In the genomic region with DNA sequence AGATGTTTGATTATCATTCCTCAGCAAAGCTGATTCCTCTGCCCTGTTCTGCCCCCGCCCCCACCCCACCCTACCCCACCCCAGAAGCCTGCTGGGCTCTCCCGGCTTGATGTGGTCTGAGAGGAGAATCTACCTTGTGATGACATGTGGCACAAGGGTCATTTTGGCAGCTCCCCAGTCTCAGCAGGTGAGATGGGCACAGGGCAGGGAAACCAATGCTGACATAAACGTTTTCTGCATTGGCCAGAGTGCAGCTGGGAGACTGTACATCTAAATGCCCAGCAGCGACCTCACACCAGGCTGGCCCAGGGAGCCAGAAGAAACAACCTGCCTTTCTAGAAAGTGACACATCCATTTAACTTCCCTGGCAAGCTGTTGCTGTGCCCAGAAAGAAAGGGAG, we compare ENCODE assay signal across 22 mouse cellular contexts.
DNase-seq lines count a peak whose midpoint lies in the region; ATAC-seq and TF ChIP-seq lines count a peak whose summit lies in the region.
"Had no signal": no experiment of that assay in that cellular context is flagged by ENCODE, and none has a peak within 500 bp of the region (broad histone marks: within the 10 kb centered on the region; RNA-seq: fewer than 3 reads in every experiment).

No protein-coding gene starts in this region.

- no peak overlapping the region for H3K4me2 ChIP-seq in hindbrain, embryonic 12.5 days (replicated peaks)
- no peak overlapping the region for H3K4me2 ChIP-seq in forebrain, embryonic 13.5 days
- H3K4me2 ChIP-seq: hindbrain, embryonic 14.5 days had no signal

- peaks cover 19% of the 10 kb centered on the region for H3K4me1 ChIP-seq in cerebellum, adult 2 months (ENCODE audit: control insufficient read depth, insufficient read depth, low read length)
- 0 out of 2 replicates have a peak, but pooled peaks cover 7% of the 10 kb centered on the region for H3K4me1 ChIP-seq in hindbrain, embryonic 12.5 days
- H3K4me1 ChIP-seq in forebrain, embryonic 13.5 days = 0 out of 2 replicates have a peak, but pooled peaks cover 5% of the 10 kb centered on the region

- no peak for DNase-seq in layer of hippocampus, adult 2 months (ENCODE audit: low spot score in 2 of 2)
- no peak for DNase-seq in layer of hippocampus, adult 18-20 months (ENCODE audit: low spot score in 2 of 2)
- peak; percentile 77 to 78 for DNase-seq in cerebellum, adult 2 months
- DNase-seq in cerebellum, postnatal 10 days = peak; percentile 88 to 91
- no peak for DNase-seq in natural killer cell, adult 2 months (ENCODE audit: low spot score in 2 of 2)
- DNase-seq: adrenal gland, postnatal 14 days; gastrocnemius, adult 2 months; gastrocnemius, postnatal 36 days; heart, adult 11 months; heart, postnatal 10 days; kidney, adult 8-10 months had no signal

- ATAC-seq in hindbrain, embryonic 12.5 days (ENCODE audit: low FRiP score) = no peak
- no peak for ATAC-seq in forebrain, embryonic 13.5 days
- ATAC-seq: activated CD4-positive, CD25-positive, alpha-beta regulatory T cell, adult 4 months; forebrain, embryonic 14.5 days; inflammation-experienced regulatory T-cells, adult 6 months; intestine, postnatal 0 days; Patski had no signal

- 13% methylated on average over 4 of the region's 4 CpGs for WGBS in cerebellum, adult 2 months
- 81% methylated on average over 4 of the region's 4 CpGs for WGBS in hindbrain, embryonic 12.5 days
- 77% methylated on average over 4 of the region's 4 CpGs for WGBS in forebrain, embryonic 13.5 days

- no peak for TF ChIP-seq CTCF in layer of hippocampus, adult 2 months (conservative IDR thresholded peaks at IDR 0.05)
- TF ChIP-seq CTCF in cerebellum, adult 2 months (IDR thresholded peaks at IDR 0.05; ENCODE audit: borderline replicate concordance, insufficient read depth, low read depth, low read length) = no peak

- H3K27me3 ChIP-seq in cerebellum, adult 2 months (ENCODE audit: control insufficient read depth, insufficient read depth, low read length) = no peaks in the 10 kb centered on the region
- H3K27me3 ChIP-seq in hindbrain, embryonic 12.5 days = no peaks in the 10 kb centered on the region
- H3K27me3 ChIP-seq in forebrain, embryonic 13.5 days = no peaks in the 10 kb centered on the region
- H3K27me3 ChIP-seq: CH12.LX had no signal

- no peaks in the 10 kb centered on the region for H3K9me3 ChIP-seq in hindbrain, embryonic 12.5 days (replicated peaks)
- no peaks in the 10 kb centered on the region for H3K9me3 ChIP-seq in forebrain, embryonic 13.5 days (replicated peaks)
- H3K9me3 ChIP-seq: embryonic facial prominence, embryonic 10.5 days; heart, embryonic 10.5 days had no signal

- no peaks in the 10 kb centered on the region for H3K36me3 ChIP-seq in hindbrain, embryonic 12.5 days
- H3K36me3 ChIP-seq in forebrain, embryonic 13.5 days (ENCODE audit: poor library complexity, severe bottlenecking) = no peaks in the 10 kb centered on the region
- H3K36me3 ChIP-seq: embryonic facial prominence, embryonic 10.5 days; heart, embryonic 10.5 days had no signal

- 0 out of 2 replicates have a peak overlapping the region, but pooled peaks have one; percentile 18 for H3K27ac ChIP-seq in layer of hippocampus, adult 2 months
- H3K27ac ChIP-seq in cerebellum, adult 2 months (ENCODE audit: insufficient read depth, low read length) = peak overlapping the region; percentile 43; the same call in 1 of the 2 replicates
- H3K27ac ChIP-seq in hindbrain, embryonic 12.5 days = no peak overlapping the region
- H3K27ac ChIP-seq in forebrain, embryonic 13.5 days = no peak overlapping the region
- H3K27ac ChIP-seq: embryonic facial prominence, embryonic 10.5 days; gastrocnemius, adult 2 months; heart, embryonic 10.5 days; hindbrain, embryonic 14.5 days had no signal

- no peak overlapping the region for H3K9ac ChIP-seq in hindbrain, embryonic 12.5 days
- no peak overlapping the region for H3K9ac ChIP-seq in forebrain, embryonic 13.5 days
- H3K9ac ChIP-seq: hindbrain, embryonic 14.5 days had no signal

- no peak for TF ChIP-seq POLR2A in cerebellum, adult 2 months (IDR thresholded peaks at IDR 0.05; ENCODE audit: borderline replicate concordance, insufficient read depth, low read length)

- no peak overlapping the region for H3K4me3 ChIP-seq in layer of hippocampus, adult 2 months
- H3K4me3 ChIP-seq in cerebellum, adult 2 months (replicated peaks; ENCODE audit: insufficient read depth, low read depth, low read length) = no peak overlapping the region
- H3K4me3 ChIP-seq in hindbrain, embryonic 12.5 days = no peak overlapping the region
- no peak overlapping the region for H3K4me3 ChIP-seq in forebrain, embryonic 13.5 days
- H3K4me3 ChIP-seq: embryonic facial prominence, embryonic 10.5 days; gastrocnemius, adult 2 months; heart, embryonic 10.5 days had no signal

Comparison
In these comparisons a context has a peak if more than half of its experiments do, and no peak if none do; other contexts are left out.
1. DNase-seq: peak in cerebellum, adult 2 months (2 of 2) and cerebellum, postnatal 10 days (2 of 2); none in layer of hippocampus, adult 2 months (0 of 2), layer of hippocampus, adult 18-20 months (0 of 2) and natural killer cell, adult 2 months (0 of 2).
2. H3K27ac ChIP-seq: peak in layer of hippocampus, adult 2 months (single experiment) and cerebellum, adult 2 months (single experiment); none in hindbrain, embryonic 12.5 days (single experiment) and forebrain, embryonic 13.5 days (single experiment).